Mouse (Mus musculus): ENCODE measurements around the gene Mst1r. TPM values are rescaled to one million over a fixed set of nuclear protein-coding genes. Genes with fewer than 3 reads are reported as not detected.

Gene Mst1r
- total and polyA plus RNA-seq, 3 experiments: not detected

DNA sequence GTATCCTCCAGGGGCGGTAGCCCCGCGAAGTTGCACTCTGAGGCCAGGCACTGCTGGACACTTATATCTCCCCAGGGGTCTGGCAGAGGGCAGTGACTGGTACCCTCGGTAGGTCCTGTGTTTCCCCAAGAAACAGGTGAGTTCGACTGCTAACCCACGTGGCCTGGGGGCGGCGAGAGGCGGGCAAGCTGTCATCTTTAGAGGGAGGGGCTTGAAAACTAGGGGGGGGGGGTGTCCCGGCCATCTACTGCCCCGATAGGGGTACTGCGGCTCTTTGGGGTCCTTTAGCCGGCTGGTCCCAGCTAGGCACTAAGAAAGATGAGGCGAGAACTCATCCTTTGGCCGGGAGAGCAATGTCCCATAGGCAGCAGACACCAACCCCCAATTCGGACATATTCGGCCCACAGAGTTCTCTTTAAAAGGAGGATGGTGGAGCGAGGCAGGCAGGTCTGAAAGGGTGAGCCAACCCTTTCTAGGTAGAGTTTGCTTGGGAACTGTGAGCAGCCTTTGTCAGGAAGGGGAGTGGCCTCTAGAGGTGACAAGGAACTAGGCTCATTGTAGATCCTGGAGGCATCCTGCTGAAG is 18.3 kb upstream of the Mst1r start:
- TF ChIP-seq MYC (IDR thresholded peaks at IDR 0.05; ENCODE audit: low read depth, low read length): peak; percentile 72
- TF ChIP-seq MAX (IDR thresholded peaks at IDR 0.05; ENCODE audit: low read length): peak; percentile 77; the same call in 1 of the 2 replicates
- TF ChIP-seq MAZ (IDR thresholded peaks at IDR 0.05; ENCODE audit: low read depth, low read length): no peak
- TF ChIP-seq ETS1 (conservative IDR thresholded peaks at IDR 0.05; ENCODE audit: low read depth, low read length): no peak
- TF ChIP-seq POLR2AphosphoS2 (IDR thresholded peaks at IDR 0.05; ENCODE audit: low read depth, low read length): no peak
- peak; percentile 85; the same call in 1 of the 2 replicates for TF ChIP-seq SIN3A (IDR thresholded peaks at IDR 0.05; ENCODE audit: low read length)
- TF ChIP-seq MXI1 (IDR thresholded peaks at IDR 0.05; ENCODE audit: low read depth, low read length): peak; percentile 99
- TF ChIP-seq UBTF (IDR thresholded peaks at IDR 0.05; ENCODE audit: low read depth, low read length): 0 out of 2 replicates have a peak, but pooled peaks have one; percentile 18
- TF ChIP-seq MEF2A (IDR thresholded peaks at IDR 0.05; ENCODE audit: borderline replicate concordance, low read depth, low read length): peak; percentile 3
- no peak for TF ChIP-seq ZNF384 (IDR thresholded peaks at IDR 0.05; ENCODE audit: low read depth, low read length)
- peak; percentile 44 for TF ChIP-seq USF1 (IDR thresholded peaks at IDR 0.05; ENCODE audit: low read depth, low read length)
- no peak for TF ChIP-seq BHLHE40 (IDR thresholded peaks at IDR 0.05; ENCODE audit: low read depth, low read length)
- TF ChIP-seq ZMIZ1 (IDR thresholded peaks at IDR 0.05; ENCODE audit: low read depth, low read length): no peak
- Histone ChIP-seq H3K36me3 (replicated peaks in 1 of 2; ENCODE audit: control insufficient read depth in 1 of 2, insufficient read depth in 1 of 2, low read length in 1 of 2) (peaks cover 0 to 16% of the 10 kb centered on the region in 2 experiments), H3K9ac (ENCODE audit: insufficient read depth, low read depth) (peak overlapping the region; percentile 74), H3K4me3 (replicated peaks in 1 of 3; ENCODE audit: low read depth in 2 of 3, low read length in 2 of 3, poor library complexity in 1 of 3) (peak overlapping the region; percentile 86 to 91 (median 88)), H3K27me3 (replicated peaks) (peaks cover 18% of the 10 kb centered on the region), H3K9me3 (replicated peaks; ENCODE audit: low read length) (no peaks in the 10 kb centered on the region), H3K79me2 (replicated peaks; ENCODE audit: control insufficient read depth, extremely low read depth, insufficient read depth, poor library complexity, severe bottlenecking) (0 out of 2 replicates have a peak, but pooled peaks cover 2% of the 10 kb centered on the region), H3K27ac (ENCODE audit: insufficient read depth, low read depth) (no peak overlapping the region), H3K4me2 (ENCODE audit: insufficient read depth, low read depth, poor library complexity, severe bottlenecking) (peak overlapping the region; percentile 85), H3K4me1 (ENCODE audit: control insufficient read depth in 1 of 2, insufficient read depth in 2 of 2) (peaks cover 0 to 19% of the 10 kb centered on the region in 2 experiments; a peak in 2 of 4 replicates)
- dilution Hi-C loops (cut with MboI; ENCODE audit: extremely low pct_ligation_motif_present, extremely low pct_unique_long_range_greater_than_20kb, low sequenced_read_pairs) (no loop called here), in situ Hi-C loops (cut with MboI; ENCODE audit: low pct_ligation_motif_present, low pct_unique_long_range_greater_than_20kb, low sequenced_read_pairs) (no loop called here)
- peak; percentile 63 for DNase-seq (ENCODE audit: extremely low read depth)

DNA sequence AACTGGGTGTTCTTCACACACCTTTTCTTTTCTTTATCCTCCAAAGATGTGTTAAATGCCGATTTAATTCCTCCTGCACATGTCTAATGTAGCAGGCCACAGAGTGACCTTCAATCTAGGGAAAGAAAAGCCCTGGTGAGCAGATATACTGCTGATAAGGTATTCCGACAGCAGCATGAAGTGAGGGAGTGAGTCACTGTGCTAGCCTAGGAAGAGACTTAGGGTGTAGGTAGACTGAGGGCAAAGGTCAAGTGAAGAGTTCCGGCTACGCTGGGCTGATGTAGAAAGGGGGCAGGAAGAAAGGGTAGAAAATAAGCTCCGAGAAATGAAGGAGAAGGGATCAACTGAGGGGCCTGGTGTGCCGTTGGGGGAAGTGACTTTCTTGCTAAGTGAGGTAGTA is 16.4 kb upstream of the Mst1r start:
- Histone ChIP-seq H3K79me2 (replicated peaks; ENCODE audit: control insufficient read depth, extremely low read depth, insufficient read depth, poor library complexity, severe bottlenecking) (0 out of 2 replicates have a peak, but pooled peaks cover 2% of the 10 kb centered on the region), H3K9me3 (replicated peaks; ENCODE audit: low read length) (no peaks in the 10 kb centered on the region), H3K4me3 (replicated peaks in 1 of 3; ENCODE audit: low read depth in 2 of 3, low read length in 2 of 3, poor library complexity in 1 of 3) (no peak overlapping the region), H3K27me3 (replicated peaks) (peaks cover 10% of the 10 kb centered on the region), H3K27ac (ENCODE audit: insufficient read depth, low read depth) (no peak overlapping the region), H3K36me3 (replicated peaks in 1 of 2; ENCODE audit: control insufficient read depth in 1 of 2, insufficient read depth in 1 of 2, low read length in 1 of 2) (peaks cover 0 to 18% of the 10 kb centered on the region in 2 experiments), H3K4me2 (ENCODE audit: insufficient read depth, low read depth, poor library complexity, severe bottlenecking) (no peak overlapping the region), H3K4me1 (ENCODE audit: control insufficient read depth in 1 of 2, insufficient read depth in 2 of 2) (peaks cover 0 to 19% of the 10 kb centered on the region in 2 experiments; a peak in 2 of 4 replicates), H3K9ac (ENCODE audit: insufficient read depth, low read depth) (no peak overlapping the region)
- TF ChIP-seq MAX (IDR thresholded peaks at IDR 0.05; ENCODE audit: low read length): no peak
- TF ChIP-seq ZNF384 (IDR thresholded peaks at IDR 0.05; ENCODE audit: low read depth, low read length): no peak
- no peak for TF ChIP-seq CHD2 (IDR thresholded peaks at IDR 0.05; ENCODE audit: low read length)
- TF ChIP-seq USF1 (IDR thresholded peaks at IDR 0.05; ENCODE audit: low read depth, low read length): no peak
- TF ChIP-seq KAT2A (IDR thresholded peaks at IDR 0.05; ENCODE audit: insufficient replicate concordance, low read length): no peak
- TF ChIP-seq POLR2AphosphoS2 (IDR thresholded peaks at IDR 0.05; ENCODE audit: low read depth, low read length): no peak
- TF ChIP-seq GABPA (IDR thresholded peaks at IDR 0.05; ENCODE audit: insufficient replicate concordance, low read depth, low read length): no peak
- TF ChIP-seq RCOR1 (conservative IDR thresholded peaks at IDR 0.05; ENCODE audit: low read depth, low read length): no peak
- no peak for TF ChIP-seq EP300 (IDR thresholded peaks at IDR 0.05; ENCODE audit: low read length)
- no peak for TF ChIP-seq ZKSCAN1 (IDR thresholded peaks at IDR 0.05; ENCODE audit: borderline replicate concordance, low read depth, low read length)
- TF ChIP-seq NELFE (IDR thresholded peaks at IDR 0.05; ENCODE audit: low read depth, low read length): no peak
- TF ChIP-seq ZMIZ1 (IDR thresholded peaks at IDR 0.05; ENCODE audit: low read depth, low read length): no peak
- no peak for TF ChIP-seq ETS1 (conservative IDR thresholded peaks at IDR 0.05; ENCODE audit: low read depth, low read length)
- TF ChIP-seq E2F4 (IDR thresholded peaks at IDR 0.05; ENCODE audit: insufficient replicate concordance, low read depth, low read length): no peak
- TF ChIP-seq USF2 (conservative IDR thresholded peaks at IDR 0.05; ENCODE audit: low read depth, low read length): no peak
- DNase-seq (ENCODE audit: extremely low read depth): no peak
- in situ Hi-C loops (cut with MboI; ENCODE audit: low pct_ligation_motif_present, low pct_unique_long_range_greater_than_20kb, low sequenced_read_pairs) (no loop called here), dilution Hi-C loops (cut with MboI; ENCODE audit: extremely low pct_ligation_motif_present, extremely low pct_unique_long_range_greater_than_20kb, low sequenced_read_pairs) (no loop called here)
